Mouse (Mus musculus) heart, adult 8-10 months (tissue): ENCODE measurements around the gene Plekha8. TPM values are rescaled to one million over a fixed set of nuclear protein-coding genes. Genes with fewer than 3 reads are reported as not detected.

Experiments used
- DNase-seq: peaks from one replicate; pipeline ENCODE4 v3.0.0; 2022; ENCODE audit warnings: low spot score
- total RNA-seq, 4 experiments: library from RNA; stranded (reverse); gene quantifications; 2 replicates each; pipeline ENCODE4 v1.2.4; 2022

The Plekha8 gene
- total RNA-seq, 4 experiments from 2014 or later, result 6.7 to 9.2 (median 8.3) TPM

DNA sequence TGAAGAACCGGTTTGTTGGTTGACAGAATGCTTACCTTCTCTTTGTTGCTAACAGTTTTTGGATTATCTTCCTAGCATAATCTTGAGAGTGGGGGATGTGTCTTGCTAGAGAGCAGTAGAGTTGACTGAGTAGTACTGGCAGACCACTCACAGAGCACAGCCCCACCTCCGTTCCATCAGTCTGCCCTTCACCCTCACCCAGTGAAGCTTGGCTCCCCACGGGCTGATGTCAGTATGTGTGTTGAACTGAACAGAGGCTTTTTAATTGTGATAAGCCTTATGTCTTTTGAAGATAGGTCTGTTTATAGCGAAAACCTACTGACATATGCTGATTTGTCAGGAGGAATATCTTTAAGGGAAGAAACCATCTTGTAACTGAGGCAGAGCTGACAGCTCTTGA lies 48.3 kb downstream of the Plekha8 start:
- no peak for DNase-seq

DNA sequence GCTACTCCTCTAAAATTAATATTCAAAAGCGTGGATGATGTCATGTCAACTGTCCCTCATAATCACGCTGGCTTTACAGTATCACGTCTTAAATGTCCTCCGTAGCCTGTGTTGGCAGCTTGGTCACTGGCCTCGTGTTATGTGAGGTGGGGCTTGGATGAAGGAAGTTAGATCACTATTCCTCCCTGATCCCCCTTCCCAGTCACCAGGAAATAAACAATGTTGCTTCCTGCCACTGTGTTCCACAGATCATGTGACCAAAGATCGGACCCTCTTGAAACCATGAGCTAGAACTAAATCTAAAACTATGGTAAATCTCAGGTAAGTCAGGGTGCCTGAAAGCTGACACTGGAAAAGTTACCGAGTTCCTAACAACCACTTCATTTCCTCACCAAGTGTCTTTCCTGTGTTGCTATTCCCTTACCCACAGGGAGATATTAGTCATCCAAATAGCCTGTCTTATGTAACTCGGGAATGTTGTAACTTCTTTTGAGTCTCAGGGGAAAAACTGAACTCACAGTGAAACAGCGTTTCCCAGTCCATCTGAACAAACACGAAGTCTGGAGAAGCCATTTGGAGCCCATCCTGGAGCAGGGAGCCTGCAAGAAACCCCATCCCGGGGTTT lies 60.7 kb downstream of the Plekha8 start:
- peak; percentile 79 for DNase-seq

DNA sequence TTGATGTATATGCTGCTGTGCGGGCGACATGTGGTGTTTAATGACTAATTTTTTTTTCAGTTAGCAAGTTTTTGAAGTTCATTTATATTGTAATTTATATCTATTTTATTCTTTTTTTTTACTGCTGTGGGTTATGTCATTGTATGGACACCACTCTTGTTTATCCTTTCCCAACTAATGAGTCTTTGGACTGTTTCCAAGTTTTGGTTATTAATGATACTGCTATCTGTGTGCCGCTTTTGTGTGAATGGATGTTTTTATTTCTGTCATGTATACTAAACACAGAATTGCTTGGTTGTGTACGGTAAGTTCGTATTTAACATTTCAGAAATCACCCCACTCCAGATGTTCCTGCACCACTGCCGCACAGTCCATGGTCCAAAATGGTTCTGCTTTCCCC lies 63.0 kb downstream of the Plekha8 start:
- no peak for DNase-seq

DNA sequence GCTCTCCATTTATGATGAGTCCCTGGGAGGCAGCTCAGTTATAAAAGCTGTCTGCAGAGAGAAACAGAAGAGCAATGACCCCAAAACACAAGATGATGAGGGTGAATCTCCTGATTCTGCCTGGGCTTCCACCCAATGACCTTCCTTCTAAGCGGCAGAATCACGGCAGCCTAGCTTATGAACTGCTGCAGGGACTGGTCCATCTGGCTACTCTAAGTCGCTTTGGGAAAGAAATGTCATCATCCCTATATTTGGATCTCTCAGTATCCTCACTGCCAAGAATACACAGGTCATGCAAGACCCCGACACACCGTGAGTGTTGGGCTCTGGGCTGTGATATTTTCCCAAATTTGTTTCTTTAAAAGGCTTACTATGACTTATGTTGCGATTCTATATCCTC lies 75.0 kb downstream of the Plekha8 start:
- no peak for DNase-seq

DNA sequence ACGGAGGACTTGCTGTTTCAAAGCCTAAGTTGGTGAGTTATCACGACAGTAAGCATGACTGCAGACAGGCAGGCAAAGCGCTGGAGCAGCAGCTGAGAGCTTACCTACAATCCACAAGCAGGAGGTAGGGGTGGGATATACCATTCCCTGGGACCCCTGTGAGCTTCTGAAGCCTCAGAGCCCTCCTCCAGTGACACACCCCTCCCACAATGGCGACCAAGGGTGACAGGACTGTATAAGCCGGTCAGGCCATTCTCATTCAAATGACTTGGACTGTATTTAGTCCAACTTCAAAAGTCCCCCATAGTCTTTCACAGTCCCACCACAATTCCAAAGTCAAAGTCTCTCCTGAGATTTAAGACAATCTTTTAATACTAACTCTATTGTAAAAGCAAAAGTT lies 78.0 kb downstream of the Plekha8 start:
- no peak for DNase-seq

DNA sequence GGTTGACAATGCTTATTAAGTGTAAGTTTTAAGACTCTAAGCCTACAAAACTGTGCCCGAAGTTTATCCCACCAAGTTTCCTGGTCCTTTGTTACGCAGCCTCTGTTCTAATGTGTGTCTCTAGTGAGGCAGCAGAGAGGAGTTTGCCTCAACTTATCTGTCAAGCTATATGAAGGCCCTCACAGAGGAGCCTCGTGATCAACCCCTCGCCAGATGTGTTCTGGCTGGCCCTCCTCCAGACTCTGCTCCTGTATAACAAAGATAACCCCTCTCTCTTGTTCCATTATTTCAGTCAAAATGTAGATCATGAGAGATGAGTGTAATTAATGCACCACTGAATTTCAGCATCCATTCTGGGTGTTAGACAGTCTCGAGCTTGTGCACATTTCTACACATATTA lies 84.8 kb downstream of the Plekha8 start:
- no peak for DNase-seq

DNA sequence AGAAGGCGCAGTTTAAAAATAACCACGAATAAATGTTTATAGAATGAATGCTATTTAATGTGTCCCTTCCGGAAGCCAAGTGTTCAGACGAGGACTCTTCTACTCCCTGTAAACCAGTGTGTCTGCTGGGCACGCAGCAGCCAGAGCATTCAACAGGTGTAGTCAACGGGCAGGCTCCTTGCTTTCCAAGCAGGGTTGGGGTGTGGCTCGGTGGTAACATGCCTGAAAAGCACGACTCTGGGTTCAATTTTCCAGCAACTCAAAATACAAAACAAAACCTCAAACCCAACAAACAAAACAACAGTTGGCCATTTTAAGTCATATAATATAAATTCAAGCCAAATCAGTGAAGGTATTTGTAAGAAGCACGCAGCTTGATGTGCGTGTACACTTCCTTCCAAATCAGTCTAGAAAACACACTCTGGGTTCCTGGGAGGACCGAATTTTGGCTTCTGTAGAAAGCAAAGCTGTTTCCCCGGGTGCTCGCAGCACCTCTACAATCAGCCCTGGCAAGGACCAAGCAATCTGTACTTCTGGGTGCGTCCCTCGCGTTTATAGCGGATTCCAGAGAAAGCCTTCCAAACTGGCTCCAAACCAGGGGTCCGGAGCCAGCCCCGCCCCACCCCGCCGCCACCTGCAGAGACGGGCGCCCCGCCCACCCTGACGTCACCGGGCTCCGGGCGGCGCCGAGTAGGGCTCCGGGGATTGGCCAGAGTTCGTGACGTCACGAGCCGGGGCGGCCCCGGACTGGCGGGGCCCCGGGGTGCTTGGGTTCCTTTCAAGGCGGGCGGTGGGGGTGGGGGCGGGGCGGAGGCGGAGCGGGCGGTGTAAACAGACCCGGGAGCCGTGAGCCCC lies 86.2 kb downstream of the Plekha8 start, which contains the start of gene Mturn:
Gene Mturn (plus strand): TSS at position 734 of the 855 bp plus-strand sequence.
- peak; percentile 95 for DNase-seq

DNA sequence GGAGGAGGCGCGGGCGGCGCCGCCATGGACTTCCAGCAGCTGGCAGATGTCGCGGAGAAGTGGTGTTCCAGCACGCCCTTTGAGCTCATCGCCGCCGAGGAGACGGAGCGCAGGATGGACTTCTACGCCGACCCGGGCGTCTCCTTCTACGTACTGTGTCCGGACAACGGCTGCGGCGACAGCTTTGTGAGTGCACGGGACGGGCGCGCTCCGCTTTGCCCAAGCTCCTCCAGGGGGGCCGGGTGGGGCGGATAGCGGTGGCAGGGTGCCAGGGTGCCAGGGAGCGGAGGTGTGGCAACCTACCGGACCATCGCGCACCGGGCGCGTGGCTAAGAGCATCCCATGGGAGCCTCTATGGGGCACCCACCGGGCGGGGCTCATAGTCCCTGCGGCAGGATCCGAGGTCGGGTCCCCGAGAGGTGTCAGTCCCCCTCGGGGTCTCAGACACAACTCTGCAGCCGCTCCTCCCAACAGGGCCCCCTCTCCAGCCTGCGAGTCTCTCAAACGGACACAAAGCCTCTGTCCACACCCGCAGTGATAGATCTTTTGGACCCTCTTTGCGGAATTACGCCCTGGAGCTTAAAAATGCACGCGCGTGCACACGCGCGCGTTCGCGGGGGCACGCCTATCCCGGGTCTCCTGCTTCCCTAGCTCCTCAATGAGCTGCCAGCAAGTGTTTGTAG lies 87.0 kb downstream of the Plekha8 start:
- no peak for DNase-seq

DNA sequence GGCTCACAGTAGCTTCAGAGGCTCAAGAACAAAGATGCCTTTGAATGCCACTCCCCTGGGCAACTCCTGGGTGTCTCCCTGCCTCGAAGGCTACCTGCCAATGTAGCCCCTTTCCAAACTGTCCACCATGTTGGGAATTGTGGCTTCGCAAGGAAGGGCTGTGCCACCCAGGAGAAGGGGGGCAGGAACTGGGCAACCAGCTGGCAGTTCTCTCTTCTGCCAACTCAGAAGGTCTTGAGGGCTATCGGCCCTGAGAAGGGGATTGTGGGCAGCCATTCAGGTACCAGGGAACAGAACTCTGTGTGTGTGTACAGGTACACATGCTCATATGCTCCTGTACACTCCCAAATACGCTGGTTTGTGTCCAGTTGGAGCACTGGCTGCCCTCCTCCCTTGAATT lies 89.2 kb downstream of the Plekha8 start:
- no peak for DNase-seq

DNA sequence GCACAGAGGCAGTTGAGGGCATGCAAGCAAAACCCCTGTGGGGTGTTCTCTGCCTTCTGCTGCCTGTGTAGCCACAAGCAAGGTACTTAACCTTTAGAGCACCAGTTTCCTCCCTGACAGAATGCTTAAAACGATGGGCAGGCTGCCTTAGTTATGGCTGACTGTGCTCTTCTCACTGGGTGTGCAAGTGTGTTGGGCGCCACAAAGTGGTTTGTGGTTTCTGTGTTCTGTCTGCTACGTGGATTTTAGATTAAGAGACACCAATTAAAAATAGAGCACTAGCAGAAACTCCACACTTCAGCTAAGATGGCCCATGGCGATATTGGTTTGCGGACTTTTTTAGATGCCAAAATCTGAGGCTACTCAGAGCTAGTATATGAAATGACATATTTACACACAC lies 90.2 kb downstream of the Plekha8 start:
- DNase-seq, result no peak

DNA sequence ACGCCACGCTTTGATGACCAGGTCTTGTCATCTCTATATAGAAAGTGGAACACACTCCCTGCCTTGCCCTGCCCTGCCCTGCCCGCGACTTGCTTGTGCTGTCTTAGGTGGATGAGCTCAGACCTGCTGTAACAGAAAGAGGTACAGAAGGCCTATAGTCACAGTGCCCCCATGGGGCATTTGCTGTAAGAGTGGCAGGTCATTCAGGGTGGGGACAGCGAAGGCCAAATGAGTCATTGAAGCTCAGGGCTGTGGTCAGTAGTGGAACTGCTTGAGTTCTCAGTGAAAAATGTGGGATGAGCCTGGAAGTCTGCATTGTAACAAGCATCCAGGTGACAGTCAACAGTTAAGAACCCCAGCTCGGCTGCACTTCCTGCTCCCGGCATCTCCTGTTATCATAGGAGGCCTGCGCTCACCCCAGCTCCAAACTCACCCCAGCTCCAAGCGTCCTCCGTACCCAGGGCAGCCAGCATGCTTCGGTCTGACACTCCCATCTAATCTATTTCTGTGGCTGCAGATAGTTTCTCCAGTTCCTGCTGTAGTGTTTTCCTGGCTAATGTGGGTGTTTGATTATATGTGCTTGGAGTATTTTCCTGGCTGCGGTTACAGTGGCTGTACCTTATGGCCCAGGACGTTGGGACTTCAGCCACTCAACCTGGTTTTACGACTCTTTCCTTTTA lies 90.9 kb downstream of the Plekha8 start:
- no peak for DNase-seq

DNA sequence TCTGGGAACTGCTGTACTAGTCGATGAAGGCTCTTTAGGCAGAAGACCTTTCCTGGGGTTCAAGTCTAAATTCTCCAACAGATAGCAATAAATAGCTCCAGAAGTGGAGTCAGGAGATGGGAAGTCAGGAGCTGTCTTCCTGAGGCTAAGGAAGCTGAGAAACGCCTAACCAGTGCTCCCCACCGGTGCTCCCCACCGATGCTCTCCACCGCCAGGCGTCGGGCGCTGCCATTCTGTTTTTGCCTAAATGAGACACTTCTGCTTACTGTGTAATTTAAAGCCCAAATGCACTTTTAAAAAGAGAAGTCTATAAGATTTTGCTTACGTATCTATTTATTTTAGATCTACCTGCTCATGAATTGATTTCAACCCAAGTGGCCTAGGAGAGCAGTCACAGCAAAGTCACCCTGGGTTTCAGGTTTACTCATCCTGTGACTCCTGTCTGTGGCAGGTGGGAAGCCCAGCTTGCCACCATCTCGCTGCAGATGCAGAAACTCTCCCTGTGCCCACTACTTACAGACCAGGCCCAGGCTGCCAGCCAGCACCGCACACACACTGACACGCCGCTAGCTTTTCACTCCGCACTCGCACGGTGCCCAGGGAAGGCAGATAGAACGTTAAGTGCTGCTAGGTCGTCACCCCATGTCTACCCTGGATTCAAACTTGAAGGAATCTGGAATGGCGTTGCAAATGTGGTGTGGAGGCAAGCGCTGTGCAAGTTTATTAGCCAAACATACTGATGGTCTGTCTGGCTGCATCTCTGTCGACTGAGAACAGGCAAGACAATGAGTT lies 92.2 kb downstream of the Plekha8 start:
- DNase-seq, result no peak

DNA sequence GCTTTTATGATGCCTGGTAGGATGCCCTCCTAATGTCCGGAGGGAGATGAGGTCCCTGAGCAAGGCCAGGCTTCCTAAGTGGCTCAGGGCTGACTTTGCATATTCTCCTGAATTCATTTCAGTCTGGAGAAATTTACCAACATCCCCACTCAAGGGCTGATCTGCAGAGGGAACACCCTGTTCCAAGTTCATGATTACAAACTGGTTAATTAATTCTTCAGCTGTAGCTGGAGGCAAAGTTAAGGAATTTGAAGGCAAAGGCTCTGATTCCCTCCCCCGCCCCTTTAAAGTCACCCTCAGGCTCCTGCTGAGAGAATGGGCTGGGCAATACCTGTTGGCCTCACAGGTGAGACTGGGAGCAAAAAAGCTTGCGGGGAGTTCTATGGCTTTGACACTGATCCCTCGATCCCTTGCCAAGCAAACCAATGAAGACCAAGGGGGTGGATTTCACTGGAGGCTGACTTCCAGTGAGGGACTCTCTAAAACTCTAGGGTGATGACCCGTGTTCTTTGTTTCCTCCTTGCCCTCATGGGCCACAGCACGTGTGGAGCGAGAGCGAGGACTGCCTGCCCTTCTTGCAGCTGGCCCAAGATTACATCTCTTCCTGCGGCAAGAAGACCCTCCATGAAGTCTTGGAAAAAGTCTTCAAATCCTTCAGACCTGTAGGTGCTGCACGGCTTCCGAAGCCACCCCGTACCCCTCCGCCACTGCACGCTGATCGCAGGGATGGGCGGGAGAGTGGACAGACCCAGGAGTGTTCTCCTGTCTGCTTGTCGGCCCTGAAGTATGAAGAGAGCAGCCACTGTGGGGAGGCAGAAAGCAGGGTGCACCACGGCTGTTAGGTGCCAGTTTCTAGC lies 93.8 kb downstream of the Plekha8 start:
- no peak for DNase-seq

DNA sequence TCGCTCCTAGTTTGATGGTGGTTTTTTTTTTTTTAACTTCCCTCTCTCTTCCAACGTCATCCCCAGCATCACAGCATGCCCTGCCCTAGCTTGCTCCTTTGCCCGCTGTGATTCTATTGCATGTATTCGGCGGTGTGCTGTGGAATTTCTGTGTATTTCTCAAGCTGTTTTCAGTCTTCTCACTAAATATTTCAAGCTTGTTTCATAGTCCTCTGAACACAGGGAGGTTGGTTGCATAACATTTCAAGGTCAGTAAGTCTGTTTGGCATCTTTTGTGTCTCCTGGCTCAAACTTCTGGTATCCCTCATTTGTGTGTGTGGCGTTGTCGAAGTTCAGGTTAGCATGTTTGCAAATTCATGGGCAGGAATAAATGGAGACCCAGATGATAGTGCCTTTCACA lies 94.8 kb downstream of the Plekha8 start:
- no peak for DNase-seq

DNA sequence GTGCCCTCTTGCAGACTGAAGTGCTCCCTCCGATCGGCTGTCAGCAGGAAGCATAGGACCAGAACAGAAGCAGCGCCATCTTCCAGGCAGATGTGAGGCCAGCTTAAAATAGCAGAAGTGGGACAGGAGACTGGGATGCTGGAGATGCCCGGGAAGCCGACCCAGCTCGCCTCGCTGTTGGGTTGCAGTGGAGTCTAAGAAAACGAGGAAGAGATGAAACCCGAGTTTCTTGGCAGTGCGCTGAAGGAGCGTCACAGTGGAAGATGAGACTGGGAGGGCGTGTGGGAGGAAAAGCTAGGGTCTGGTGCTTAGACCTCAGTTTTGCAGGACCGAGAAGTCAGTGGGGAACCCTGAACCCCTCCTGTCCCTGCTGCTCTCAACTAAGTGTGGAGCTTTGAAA lies 95.9 kb downstream of the Plekha8 start:
- DNase-seq, result no peak

DNA sequence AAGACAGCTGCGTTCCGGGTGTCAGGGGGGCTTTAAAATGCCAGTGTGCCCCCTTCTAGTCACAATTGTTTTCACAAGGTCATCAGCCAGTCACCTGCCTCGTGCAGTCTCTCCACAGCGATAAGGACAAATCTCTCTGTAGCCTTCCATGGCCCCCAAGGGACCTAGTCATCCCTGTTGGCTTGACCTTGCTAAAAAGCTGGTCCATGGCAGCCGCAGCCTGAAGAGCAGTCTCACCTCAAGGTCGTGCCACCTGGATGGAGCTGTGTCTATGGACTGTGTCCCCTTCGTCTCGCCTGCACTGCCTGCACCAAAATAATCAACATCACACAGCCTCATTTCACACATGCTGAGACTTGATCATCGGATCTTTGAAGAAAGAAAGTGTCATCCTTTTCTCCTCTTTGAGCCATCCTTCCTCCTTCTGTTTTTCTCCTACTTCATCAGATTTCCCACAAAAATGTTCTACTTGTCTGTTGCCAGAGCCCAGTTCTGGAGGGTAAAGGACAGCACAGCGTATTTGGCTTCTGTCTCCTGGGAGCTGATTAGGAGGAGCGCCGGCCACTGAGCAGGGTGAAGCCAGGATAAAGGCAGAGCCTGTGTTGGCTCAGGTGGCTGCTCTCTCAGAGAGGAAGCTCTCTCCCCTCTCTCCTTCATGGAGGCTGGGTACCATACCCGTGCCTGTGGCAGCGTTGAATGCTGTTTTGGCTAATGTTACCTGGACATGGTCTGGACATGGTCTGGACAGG lies 96.6 kb downstream of the Plekha8 start:
- DNase-seq, result no peak

DNA sequence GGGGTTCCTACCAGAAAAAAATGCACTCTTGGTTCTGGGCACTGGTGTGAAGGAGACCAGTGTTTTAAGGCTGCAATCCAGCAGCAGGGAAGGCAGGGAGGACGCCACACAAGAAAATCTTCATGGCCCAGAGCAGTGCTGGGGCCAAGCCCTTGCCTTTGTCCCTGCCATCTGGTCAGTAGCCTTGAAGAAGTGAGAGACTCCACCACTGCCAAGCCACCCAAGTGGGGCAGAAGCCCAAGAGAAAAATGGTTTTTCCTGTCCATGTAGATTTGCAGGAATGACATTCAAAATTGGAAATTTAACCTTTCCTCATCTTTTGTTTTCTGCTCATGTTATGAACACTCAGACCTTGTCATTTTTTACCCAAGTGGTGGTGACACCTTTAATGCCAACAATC lies 97.3 kb downstream of the Plekha8 start:
- no peak for DNase-seq

DNA sequence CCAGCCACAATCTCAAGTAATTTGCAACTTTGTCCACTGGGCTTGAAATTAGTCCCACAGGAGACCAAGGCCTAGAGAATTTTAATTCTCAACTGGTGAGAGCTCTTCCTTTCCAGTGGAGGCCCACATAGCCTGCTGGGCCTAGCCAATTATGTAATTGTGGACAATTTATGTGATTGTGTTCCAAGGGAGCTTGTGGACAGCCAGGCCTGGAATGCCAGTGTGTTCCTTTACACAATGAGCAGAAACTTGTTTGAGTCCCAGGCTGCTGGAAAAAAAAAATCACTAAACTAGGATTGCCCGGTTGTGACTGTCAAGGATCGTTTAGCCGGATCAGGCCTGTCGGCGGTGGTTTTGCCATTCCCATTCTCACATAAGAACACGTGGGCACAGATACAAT lies 98.4 kb downstream of the Plekha8 start:
- no peak for DNase-seq
